Mouse (Mus musculus) liver, postnatal 0 days (tissue): ENCODE measurements around the gene Sag. TPM values are rescaled to one million over a fixed set of nuclear protein-coding genes. Genes with fewer than 3 reads are reported as not detected.

Experiments
- ATAC-seq: fragments of 200-750 bp; cut with Nextera tagmentation; 2 replicates; pipeline ENCODE4 v1.8.0; 2017; ENCODE audit warnings: mild to moderate bottlenecking, moderate library complexity
- DNase-seq: peaks from one replicate; pipeline ENCODE4 v3.0.0-alpha.2; 2016
- H3K27ac ChIP-seq: fragments of 300-500 bp; sonication (generic); 2 replicates; pipeline ENCODE4 v1.5.1; 2014; ENCODE audit warnings: antibody characterized with exemption, moderate library complexity, mild to moderate bottlenecking, low read depth
- H3K27me3 ChIP-seq: fragments of 300-500 bp; sonication (generic); 2 replicates; pipeline ENCODE4 v1.6.1; 2014; ENCODE audit warnings: low read length, control low read depth, mixed read lengths; ENCODE audit not compliant: insufficient read depth
- H3K36me3 ChIP-seq: fragments of 300-500 bp; sonication (generic); replicated peaks from 2 replicates; pipeline ENCODE4 v1.6.1; 2014; ENCODE audit warnings: mild to moderate bottlenecking, control low read depth, low read length, moderate library complexity, mixed read lengths; ENCODE audit not compliant: insufficient read depth
- H3K4me1 ChIP-seq: fragments of 300-500 bp; sonication (generic); 2 replicates; pipeline ENCODE4 v1.6.1; 2014; ENCODE audit warnings: antibody characterized with exemption, mild to moderate bottlenecking, control low read depth; ENCODE audit not compliant: insufficient read depth
- H3K4me2 ChIP-seq: fragments of 300-500 bp; sonication (generic); 2 replicates; pipeline ENCODE4 v1.6.1; 2014; ENCODE audit warnings: low read depth, mild to moderate bottlenecking, low read length, moderate library complexity, mixed read lengths
- H3K4me3 ChIP-seq: fragments of 300-500 bp; sonication (generic); 2 replicates; pipeline ENCODE4 v1.5.1; 2014; ENCODE audit warnings: low read depth, low read length
- H3K9ac ChIP-seq: fragments of 300-500 bp; sonication (generic); replicated peaks from 2 replicates; pipeline ENCODE4 v1.6.1; 2014; ENCODE audit warnings: mild to moderate bottlenecking, moderate library complexity
- H3K9me3 ChIP-seq: fragments of 300-500 bp; sonication (generic); 2 replicates; pipeline ENCODE4 v1.6.1; 2016; ENCODE audit warnings: mild to moderate bottlenecking, control low read depth, low read length, mixed read lengths
- CTCF ChIP-seq: sonication (generic); IDR thresholded peaks from 2 replicates; pipeline ENCODE4 v1.5.1; 2016; ENCODE audit warnings: antibody characterized with exemption, low read depth
- EP300 ChIP-seq: IDR thresholded peaks from 2 replicates; pipeline ENCODE4 v1.6.1; 2016; ENCODE audit warnings: antibody characterized with exemption, low read depth, mild to moderate bottlenecking
- WGBS: fragments of 180-500 bp; shearing (Covaris S2); extraction: QIAGEN DNeasy Blood & Tissue Kit; methylation state at CpG from one replicate; pipeline ENCODE4 v1.1.7; 2014; ENCODE audit not compliant: insufficient replicate concordance; 5-methylcytosine and 5-hydroxymethylcytosine counted together
- polyA plus RNA-seq: library from polyadenylated mRNA; unstranded; fragments of >200 nt; fragmentation: Nextera tagmentation; extraction: Ambion mirVana; gene quantifications from 2 replicates; pipeline ENCODE4 v1.2.1, GENCODE M21; 2015

Gene Sag
- polyA plus RNA-seq, 1 experiment from 2014 or later, result 0.42 TPM

GRCm38 (mm10) chr1:87770486-87770885 lies 33.0 kb upstream of the Sag start:
- H3K4me1 ChIP-seq, result 0 out of 2 replicates have a peak, but pooled peaks cover 4% of the 10 kb centered on the region
- peaks cover 87% of the 10 kb centered on the region for H3K36me3 ChIP-seq
- no peak overlapping the region for H3K4me3 ChIP-seq
- H3K9me3 ChIP-seq, result no peaks in the 10 kb centered on the region
- ATAC-seq, result peak; percentile 62
- H3K4me2 ChIP-seq, result no peak overlapping the region
- WGBS, result 48% methylated on average over 3 of the region's 3 CpGs
- no peak overlapping the region; the same call in 1 of the 2 replicates for H3K27ac ChIP-seq
- peak; percentile 76; the same call in 1 of the 2 replicates for TF ChIP-seq EP300
- no peak for TF ChIP-seq CTCF
- no peak for DNase-seq
- no peak overlapping the region for H3K9ac ChIP-seq
- no peaks in the 10 kb centered on the region for H3K27me3 ChIP-seq

DNA sequence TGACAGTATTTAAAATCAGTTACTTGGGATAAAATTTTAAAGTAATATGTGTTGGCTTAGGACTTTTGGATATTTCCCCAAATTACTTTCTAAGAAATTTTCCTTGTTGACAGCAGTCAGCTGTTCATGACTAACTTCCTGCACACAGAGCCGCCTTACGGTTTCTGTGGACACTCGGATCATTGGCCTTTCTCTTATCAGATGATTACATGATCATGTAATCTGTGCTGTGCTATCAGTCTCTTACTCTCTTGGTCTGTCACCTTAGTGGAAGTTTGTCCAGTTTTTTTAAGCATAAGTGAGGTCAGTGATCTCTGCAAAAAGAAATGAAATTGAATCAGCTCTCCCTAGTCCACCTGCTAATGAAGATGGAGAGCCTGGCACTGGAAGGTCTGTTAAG lies 31.8 kb upstream of the Sag start:
- TF ChIP-seq CTCF, result no peak
- TF ChIP-seq EP300, result no peak
- 68% methylated on average over 3 of the region's 3 CpGs for WGBS
- H3K27me3 ChIP-seq, result no peaks in the 10 kb centered on the region
- peaks cover 87% of the 10 kb centered on the region for H3K36me3 ChIP-seq
- 0 out of 2 replicates have a peak, but pooled peaks cover 4% of the 10 kb centered on the region for H3K4me1 ChIP-seq
- no peak overlapping the region for H3K4me3 ChIP-seq
- no peaks in the 10 kb centered on the region for H3K9me3 ChIP-seq
- no peak overlapping the region for H3K9ac ChIP-seq
- ATAC-seq (no peak), DNase-seq (no peak)
- H3K27ac ChIP-seq, result no peak overlapping the region
- H3K4me2 ChIP-seq, result no peak overlapping the region

DNA sequence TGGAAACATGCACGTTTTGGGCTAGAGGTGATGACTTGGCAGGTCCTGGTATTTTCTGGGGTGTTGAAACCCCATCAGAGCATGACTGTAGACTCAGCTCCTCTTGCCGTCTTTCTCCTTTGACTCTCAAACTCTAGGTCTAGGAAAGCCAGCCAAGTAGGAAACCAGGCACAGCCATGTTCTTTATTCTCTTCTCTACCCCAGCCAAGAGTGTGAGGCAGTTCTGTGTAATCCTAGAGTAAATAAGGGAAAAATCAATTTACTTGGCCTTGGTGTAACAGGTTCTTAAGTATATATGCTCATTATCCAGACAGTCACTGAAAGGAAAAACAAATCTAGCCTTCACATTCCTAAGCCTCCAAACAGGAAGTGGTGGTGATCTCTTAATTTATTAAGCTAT lies 30.1 kb upstream of the Sag start:
- Histone ChIP-seq H3K9ac (no peak overlapping the region), H3K4me1 (0 out of 2 replicates have a peak, but pooled peaks cover 4% of the 10 kb centered on the region), H3K27ac (peak overlapping the region; percentile 5; the same call in 1 of the 2 replicates), H3K9me3 (no peaks in the 10 kb centered on the region), H3K4me3 (no peak overlapping the region), H3K4me2 (no peak overlapping the region), H3K27me3 (no peaks in the 10 kb centered on the region), H3K36me3 (peaks cover 86% of the 10 kb centered on the region)
- WGBS, result 58% methylated on average over 2 of the region's 2 CpGs
- DNase-seq, result no peak
- ATAC-seq, result no peak; the same call in 1 of the 2 replicates
- no peak for TF ChIP-seq CTCF
- no peak for TF ChIP-seq EP300

GRCm38 (mm10) chr1:87774845-87775244 lies 28.6 kb upstream of the Sag start:
- Histone ChIP-seq H3K9ac (no peak overlapping the region), H3K27ac (no peak overlapping the region), H3K4me2 (no peak overlapping the region), H3K9me3 (no peaks in the 10 kb centered on the region), H3K36me3 (peaks cover 88% of the 10 kb centered on the region), H3K27me3 (no peaks in the 10 kb centered on the region), H3K4me1 (0 out of 2 replicates have a peak, but pooled peaks cover 4% of the 10 kb centered on the region), H3K4me3 (no peak overlapping the region)
- no peak for DNase-seq
- no peak for ATAC-seq
- WGBS, result 77% methylated on average over 7 of the region's 7 CpGs
- no peak for TF ChIP-seq CTCF
- TF ChIP-seq EP300, result no peak

DNA sequence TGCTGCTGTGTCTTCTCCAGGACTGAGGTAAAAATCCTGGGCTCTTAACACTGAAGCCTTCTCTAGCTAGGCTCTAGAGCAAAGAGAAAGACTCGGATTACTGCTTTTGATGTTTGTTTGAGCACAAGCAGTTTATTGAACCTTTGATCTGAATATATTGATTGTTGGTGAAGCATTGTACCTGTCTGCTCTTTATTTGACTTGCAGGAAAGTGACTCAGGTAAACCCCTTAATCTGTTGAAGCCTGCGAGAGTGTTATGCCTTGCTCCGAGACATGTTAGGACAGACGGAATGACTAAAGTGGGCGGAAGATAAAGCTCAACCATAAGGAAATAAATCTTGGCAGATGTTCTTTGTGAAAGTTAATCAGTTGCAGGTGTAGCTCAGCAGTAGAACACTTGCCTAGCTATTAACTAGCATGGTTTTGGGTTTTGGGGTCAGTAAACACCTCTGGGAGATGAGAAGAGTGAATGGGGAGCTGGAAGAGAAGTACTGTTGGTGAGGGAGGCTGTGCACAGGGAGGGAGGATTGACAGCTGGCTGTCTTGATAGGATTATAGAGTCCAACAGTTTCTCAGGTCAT lies 24.2 kb upstream of the Sag start:
- H3K27ac ChIP-seq, result peak overlapping the region; percentile 79

DNA sequence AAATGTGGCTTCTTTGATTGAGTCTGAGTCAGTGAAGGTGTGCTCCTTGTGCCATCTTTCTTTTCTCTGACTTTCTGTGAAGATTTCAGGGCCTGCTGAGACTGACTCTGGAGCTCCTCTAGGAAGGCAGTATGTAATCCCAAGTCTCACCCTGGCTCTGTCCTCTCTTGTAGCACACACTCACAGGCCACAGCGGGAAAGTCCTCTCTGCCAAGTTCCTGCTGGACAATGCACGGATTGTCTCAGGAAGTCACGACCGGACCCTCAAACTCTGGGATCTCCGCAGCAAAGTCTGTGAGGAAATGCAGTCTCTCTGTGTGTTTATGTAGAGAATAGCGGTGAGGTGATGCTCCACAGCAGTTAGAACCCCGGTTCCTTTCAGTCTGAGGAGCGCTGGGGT lies 17.8 kb upstream of the Sag start:
- TF ChIP-seq EP300, result no peak
- TF ChIP-seq CTCF, result no peak
- DNase-seq, result no peak
- Histone ChIP-seq H3K9ac (no peak overlapping the region), H3K27ac (no peak overlapping the region), H3K4me3 (no peak overlapping the region), H3K36me3 (peaks cover 84% of the 10 kb centered on the region), H3K9me3 (no peaks in the 10 kb centered on the region), H3K27me3 (no peaks in the 10 kb centered on the region), H3K4me1 (0 out of 2 replicates have a peak, but pooled peaks cover 2% of the 10 kb centered on the region), H3K4me2 (no peak overlapping the region)
- 90% methylated on average over 8 of the region's 8 CpGs for WGBS
- no peak for ATAC-seq

More for the DNA sequence above, 24.2 kb upstream of the Sag start:
- ATAC-seq, result peak; percentile 83
- TF ChIP-seq CTCF (no peak), EP300 (no peak)
- H3K9me3 ChIP-seq, result no peaks in the 10 kb centered on the region
- H3K4me1 ChIP-seq, result no peaks in the 10 kb centered on the region
- H3K27me3 ChIP-seq, result no peaks in the 10 kb centered on the region
- H3K9ac ChIP-seq, result no peak overlapping the region
- 66% methylated on average over 5 of the region's 5 CpGs for WGBS
- no peak overlapping the region for H3K4me3 ChIP-seq
- peaks cover 92% of the 10 kb centered on the region for H3K36me3 ChIP-seq
- H3K4me2 ChIP-seq, result no peak overlapping the region
- DNase-seq, result no peak
